Mouse (Mus musculus) layer of hippocampus, postnatal 36 days (tissue): ENCODE results near the gene Otulin. TPM values are rescaled to one million over a fixed set of nuclear protein-coding genes. Genes with fewer than 3 reads are reported as not detected.

Source experiments
- DNase-seq, 2 experiments: peaks; one replicate each; pipeline ENCODE4 v3.0.0; 2022
- total RNA-seq, 2 experiments: library from RNA; stranded (reverse); gene quantifications; 2 replicates each; pipeline ENCODE4 v1.2.3; 2021

Gene Otulin
- total RNA-seq, 2 experiments from 2014 or later: 18.4 to 19.4 TPM

- no peak for DNase-seq
Observed at GRCm38 (mm10) chr15:27549071-27549470, 81.4 kb downstream of the Otulin start.

- no peak for DNase-seq
Observed at GRCm38 (mm10) chr15:27548110-27548509, 82.4 kb downstream of the Otulin start.

- DNase-seq: no peak
Observed at GRCm38 (mm10) chr15:27545203-27545602, 85.3 kb downstream of the Otulin start.

- no peak for DNase-seq
Observed at GRCm38 (mm10) chr15:27539745-27540144, 90.7 kb downstream of the Otulin start.

GRCm38 (mm10) chr15:27537519-27538223 is 92.8 kb downstream of the Otulin start:
- no peak for DNase-seq

GRCm38 (mm10) chr15:27536771-27537170 is 93.7 kb downstream of the Otulin start:
- DNase-seq: peak; percentile 42 to 43

- no peak for DNase-seq
Observed at GRCm38 (mm10) chr15:27536186-27536585, 94.3 kb downstream of the Otulin start.

GRCm38 (mm10) chr15:27535681-27536080 is 94.8 kb downstream of the Otulin start:
- DNase-seq: no peak

GRCm38 (mm10) chr15:27533036-27533435 is 97.5 kb downstream of the Otulin start:
- no peak for DNase-seq

- no peak for DNase-seq
Observed at GRCm38 (mm10) chr15:27530023-27530422, 100.5 kb downstream of the Otulin start.

GRCm38 (mm10) chr15:27528896-27529295 is 101.6 kb downstream of the Otulin start:
- no peak for DNase-seq

GRCm38 (mm10) chr15:27525233-27526005 is 105.1 kb downstream of the Otulin start:
- DNase-seq: peak; percentile 36 to 52

- DNase-seq: no peak
Observed at GRCm38 (mm10) chr15:27519857-27520256, 110.6 kb downstream of the Otulin start.

GRCm38 (mm10) chr15:27518026-27518425 is 112.5 kb downstream of the Otulin start:
- DNase-seq: no peak

- DNase-seq: no peak
Observed at GRCm38 (mm10) chr15:27516927-27517326, 113.6 kb downstream of the Otulin start.

- DNase-seq: no peak
Observed at GRCm38 (mm10) chr15:27508982-27509381, 121.5 kb downstream of the Otulin start.

GRCm38 (mm10) chr15:27508169-27508568 is 122.3 kb downstream of the Otulin start:
- no peak for DNase-seq

- no peak for DNase-seq
Observed at GRCm38 (mm10) chr15:27506893-27507596, 123.4 kb downstream of the Otulin start.

- DNase-seq: no peak
Observed at GRCm38 (mm10) chr15:27506127-27506886, 124.2 kb downstream of the Otulin start.

- no peak for DNase-seq
Observed at GRCm38 (mm10) chr15:27503801-27504730, 126.4 kb downstream of the Otulin start.

- DNase-seq: no peak
Observed at GRCm38 (mm10) chr15:27503221-27503620, 127.3 kb downstream of the Otulin start.
